Mouse (Mus musculus) right cerebral cortex, postnatal 10 days (tissue): ENCODE results near the gene Sirt1.
"Not testable (repeated sequence)": the region's sequence is repeated elsewhere in the genome, so short reads cannot be mapped to it uniquely, and the experiment has no call there.

Experiments
- DNase-seq, 2 experiments: peaks; one replicate each; pipeline ENCODE4 v3.0.0; 2021; ENCODE audit warnings: low spot score in 2 of 2

The Sirt1 gene

DNA sequence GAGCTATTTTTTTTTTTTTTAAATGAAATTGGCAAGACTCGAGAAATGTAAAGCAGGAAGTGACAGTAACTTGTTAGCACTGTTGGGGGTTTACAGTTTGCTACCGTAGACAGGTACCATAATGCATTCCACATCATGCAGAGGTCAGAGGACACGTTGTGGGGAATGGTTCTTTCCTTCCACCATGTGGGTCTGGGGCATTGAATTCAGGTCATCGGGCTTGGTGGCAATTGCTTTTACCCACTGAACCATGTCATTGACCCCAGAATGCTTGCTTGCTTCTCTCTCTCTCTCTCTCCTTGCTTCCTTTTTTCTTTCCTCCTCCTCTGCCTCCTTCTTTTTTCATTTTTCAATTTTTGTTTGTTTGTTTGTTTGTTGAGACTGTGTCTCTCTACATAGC is 7.4 kb upstream of the Sirt1 start:
- peak in 1 of 2 experiments; percentile 6 for DNase-seq

DNA sequence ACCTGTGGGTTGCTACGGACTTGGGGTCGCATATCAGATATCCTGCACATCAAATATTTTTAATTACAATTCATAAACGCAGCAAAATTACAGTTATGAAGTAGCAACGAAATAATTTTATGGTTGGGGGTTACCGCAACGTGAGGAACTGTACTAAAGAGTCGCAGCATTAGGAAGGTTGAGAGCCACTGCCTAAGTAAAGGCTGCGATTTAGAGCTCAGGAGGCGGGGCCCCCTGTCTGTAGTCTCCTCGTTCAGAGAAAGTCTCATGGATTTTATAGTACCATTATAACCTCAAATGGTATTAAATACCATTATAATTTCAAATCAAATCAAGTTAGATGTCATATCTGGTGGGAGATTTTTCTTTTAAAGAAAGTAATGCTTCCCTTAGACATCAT is 5.5 kb upstream of the Sirt1 start:
- no peak for DNase-seq

DNA sequence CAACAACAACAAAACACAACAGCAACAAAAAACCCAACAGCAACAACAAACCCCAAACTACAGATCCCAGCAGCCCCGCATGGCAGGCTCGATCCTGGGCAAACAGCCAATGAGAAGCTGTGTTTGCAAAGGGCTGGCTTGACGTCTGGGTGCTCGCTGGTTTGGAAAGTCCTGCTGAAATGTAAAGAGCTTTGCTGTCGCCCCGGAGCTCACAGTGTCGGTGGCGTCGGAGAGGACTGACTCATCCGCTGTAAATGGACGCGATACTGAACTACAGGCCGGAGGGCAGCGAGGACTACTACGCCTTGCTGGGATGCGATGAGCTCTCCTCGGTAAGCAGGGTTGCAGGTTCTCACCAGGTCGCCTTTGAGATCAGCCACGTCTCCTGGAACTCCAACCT is 4.9 kb upstream of the Sirt1 start:
- peak; percentile 91 to 93 for DNase-seq

DNA sequence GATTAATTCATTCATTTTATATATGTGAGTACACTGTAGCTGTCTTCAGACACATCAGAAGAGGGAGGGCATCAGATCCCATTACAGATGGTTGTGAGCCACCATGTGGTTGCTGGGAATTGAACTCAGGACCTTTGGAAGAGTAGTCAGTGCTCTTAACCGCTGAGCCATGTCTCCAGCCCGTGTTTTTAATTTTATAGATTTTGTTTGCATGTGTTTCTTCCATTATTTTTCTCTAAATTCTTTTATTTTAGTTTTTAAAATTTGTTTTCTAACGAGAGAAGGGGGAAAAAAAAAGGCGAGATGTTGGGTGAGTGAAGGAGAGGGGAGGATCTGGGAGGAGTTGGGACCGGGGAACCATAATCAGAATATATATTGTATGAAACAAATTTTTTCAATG is 4.4 kb upstream of the Sirt1 start:
- DNase-seq: not testable (repeated sequence)

DNA sequence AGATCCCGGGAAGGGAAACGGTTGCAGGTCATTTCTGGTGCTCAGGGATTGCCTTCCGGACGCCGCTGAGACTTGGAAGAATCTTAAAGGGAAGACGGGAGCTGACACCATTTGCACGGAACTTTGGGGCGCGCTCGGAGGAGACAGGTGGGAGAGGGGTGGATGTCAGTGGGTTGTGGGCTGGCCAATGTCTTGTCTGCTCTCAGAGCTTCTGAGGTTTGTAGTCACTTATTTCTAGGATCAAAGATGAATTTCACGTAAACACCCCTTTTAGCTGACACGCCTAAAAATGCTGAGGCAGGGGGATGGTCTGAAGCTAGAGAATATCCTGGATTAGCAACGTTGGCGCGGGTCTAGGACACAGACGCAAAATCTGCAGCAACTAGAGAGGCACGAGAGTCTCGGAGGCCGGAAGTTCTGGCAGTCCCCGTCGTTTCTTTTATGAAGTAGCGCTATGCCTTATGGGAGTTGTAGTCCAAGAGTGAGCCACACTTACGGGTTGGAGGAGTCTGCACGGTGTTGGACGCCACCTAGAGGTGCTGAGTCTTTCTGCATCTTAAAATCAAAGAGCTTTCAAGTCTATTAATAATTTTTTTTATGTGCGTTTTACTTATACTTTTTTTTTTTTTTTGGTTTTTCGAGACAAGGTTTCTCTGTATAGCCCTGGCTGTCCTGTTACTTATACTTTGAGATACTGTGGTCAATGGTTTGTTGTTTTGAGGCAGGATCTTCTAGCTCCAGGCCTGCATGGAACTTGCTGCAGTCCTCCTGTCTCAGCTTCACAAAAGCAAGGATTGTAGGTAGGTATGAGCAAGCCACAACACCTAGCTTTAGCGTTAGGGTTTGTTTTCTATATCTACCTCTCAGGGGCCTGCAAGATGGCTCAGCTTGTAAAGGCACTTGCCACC is 1.1 kb upstream of the Sirt1 start, which contains the start of gene Dnajc12:
Gene Dnajc12, plus strand, starts transcription at position 72 of the 908 bp plus-strand sequence.
- peak; percentile 91 to 93 for DNase-seq

DNA sequence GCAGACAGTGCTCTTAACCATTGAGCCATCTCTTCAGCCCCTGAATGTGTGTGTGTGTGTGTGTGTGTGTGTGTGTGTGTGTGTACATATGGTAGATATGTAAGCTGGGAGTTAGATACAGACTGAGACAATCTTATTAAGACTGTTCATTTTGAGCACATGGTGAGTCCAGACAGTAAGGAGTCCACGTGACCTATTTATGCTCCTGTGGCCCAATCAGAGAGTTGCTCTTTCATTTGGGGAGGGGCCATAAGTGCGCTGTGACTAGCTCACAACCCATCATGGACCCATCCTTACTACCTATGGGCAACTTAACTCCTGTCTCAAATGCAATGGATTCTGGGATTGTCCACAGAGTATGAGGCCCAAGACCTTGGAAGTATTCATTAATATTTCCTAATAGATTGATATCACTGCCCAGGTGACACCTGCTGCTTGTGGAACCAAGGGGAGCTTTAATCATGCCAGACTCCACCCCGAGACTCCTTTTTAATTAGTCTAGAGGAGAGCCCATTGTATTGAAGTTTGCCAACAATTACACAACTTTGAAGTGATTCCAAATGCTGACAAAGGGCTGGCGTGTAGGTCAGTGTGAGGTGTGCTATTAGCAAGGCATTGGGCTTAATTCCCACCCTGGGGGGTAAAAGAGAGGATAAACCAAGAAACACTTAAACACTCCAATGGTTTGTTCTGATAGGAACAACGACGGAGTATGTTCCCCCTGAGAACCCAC is 2.4 kb downstream of the Sirt1 start:
- DNase-seq: no peak

DNA sequence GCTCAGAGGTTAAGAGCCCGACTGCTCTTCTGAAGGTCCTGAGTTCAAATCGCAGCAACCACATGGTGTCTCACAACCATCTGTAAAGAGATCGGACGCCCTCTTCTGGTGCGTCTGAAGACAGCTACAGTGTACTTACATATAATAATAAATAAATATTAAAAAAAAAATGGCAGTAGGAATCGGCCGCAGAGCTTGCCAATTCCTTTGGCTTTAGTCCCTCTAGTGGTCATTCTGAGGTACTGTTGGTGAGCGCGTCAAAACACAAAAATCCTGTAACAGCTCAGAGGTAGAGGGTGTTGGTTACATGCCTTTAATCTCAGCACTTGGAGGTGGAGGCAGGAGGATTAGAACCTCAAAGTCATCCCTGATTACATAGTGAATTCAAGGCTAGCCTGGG is 4.0 kb downstream of the Sirt1 start:
- DNase-seq: peak; percentile 66 to 74

DNA sequence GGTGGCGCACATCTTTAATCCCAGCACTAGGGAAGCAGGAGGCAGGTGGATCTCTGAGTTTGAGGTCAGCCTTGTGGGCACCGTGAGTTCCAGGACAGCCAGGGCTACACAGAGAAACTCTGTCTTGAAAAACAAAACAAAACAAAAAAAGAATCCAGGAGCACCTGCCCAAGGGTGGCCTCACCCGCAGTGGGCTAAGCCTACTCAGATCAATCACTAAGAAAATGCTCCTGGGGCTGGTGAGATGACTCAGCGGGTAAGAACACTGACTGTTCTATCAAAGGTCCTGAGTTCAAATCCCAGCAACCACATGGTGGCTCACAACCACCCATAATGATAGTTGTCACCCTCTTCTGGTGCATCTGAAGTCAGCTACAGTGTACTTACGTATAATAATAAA is 5.2 kb downstream of the Sirt1 start:
- no peak for DNase-seq

DNA sequence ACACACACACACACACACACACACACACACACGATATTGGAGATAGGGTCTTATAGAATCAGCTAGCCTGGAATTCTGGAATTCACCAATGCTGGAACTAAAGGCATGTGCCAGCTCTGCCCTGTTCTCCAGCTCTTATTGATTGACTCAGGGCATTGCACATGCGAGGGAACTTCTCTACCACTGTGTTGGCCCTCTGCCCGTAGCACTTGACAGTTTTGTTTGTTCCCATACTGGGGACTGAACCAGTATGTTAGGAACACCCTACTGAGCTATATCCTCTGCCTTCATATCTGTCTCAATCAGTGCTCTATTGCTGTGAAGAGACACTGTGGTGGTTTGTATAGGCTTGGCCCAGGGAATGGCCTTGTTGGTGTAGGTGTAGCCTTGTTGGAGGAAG is 13.5 kb downstream of the Sirt1 start:
- no peak for DNase-seq

DNA sequence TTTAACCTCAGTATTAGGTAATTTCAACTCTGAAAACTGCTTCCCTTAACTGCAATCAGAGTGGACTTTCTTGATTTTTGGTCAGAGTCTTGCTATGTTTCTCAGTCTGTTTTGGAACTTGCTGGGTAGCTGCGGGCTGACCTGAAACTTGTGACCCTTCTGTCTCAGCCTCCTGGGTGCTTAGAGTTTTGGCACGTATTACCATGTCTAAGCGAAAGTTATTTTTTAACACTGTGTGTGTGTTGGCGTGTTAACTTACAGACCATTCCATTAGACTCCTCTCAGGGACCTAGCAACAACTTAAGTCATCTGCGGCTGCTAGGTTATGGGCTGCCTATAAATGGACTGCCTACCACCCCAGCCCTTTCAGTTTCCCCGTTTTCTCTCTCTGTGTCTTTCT is 14.1 kb downstream of the Sirt1 start:
- DNase-seq: no peak

DNA sequence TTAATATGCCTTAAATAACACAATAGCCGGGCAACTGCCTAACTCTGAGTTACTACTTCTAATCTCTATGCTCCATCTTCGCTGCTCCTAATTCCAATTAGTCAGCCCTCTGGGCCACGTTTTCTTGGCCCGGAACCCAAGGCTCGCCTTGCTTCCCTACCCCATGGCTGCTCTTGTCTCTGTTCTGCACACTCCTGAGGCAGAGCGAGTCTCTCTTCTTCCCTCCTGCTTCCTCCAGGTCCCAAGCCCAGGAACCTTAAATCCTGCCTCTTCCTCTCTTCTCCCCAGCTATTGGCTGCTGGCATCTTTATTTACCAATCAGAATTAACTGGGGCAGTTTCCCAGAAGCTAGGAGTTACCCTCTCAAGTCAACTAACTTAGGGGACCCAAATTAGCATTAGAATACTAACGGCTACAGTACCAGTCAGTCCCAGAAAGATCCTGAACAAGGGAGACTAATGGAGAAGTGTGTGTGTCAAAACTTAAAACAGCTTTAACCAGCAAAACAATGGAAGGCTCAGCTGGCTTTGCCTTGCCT is 15.5 kb downstream of the Sirt1 start:
- no peak for DNase-seq

DNA sequence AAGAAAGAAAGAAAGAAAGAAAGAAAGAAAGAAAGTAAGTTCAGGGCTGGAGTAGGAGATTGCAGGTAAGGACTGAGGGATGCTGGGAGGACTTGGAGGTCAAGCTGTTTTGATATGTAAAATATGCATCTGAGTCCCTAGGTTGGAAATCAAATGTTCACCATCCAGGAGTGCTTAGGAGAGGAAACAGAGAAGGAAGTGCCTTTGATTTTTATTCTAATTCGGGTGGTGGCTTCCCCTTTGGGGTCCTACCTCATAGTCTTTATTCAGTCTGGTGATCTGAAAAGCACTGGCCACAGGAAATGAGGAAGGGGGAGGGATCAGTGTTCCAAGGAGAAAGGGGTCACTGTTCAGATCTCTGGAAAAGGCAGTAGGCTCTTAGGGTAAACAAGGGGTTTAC is 21.0 kb downstream of the Sirt1 start:
- no peak for DNase-seq

DNA sequence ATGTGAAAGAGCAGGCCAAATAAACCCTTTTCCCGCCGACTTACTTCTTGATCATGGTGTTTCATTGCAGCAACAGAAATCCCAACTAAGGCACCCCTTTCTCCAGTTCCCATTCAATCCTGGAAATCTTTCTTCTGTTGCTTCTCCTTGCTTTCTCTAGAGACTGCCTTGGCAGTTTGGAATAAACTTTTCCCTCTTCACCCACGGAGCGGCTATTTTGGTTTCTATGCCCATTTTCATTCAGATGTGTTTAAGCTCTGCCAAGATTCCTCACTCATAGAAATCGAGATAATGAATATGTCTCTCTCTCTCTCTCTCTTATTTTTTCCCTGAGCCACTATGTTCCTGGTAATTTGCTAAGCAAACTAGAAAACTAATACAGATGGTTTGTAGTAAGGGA is 29.4 kb downstream of the Sirt1 start:
- peak; percentile 37 to 44 for DNase-seq

DNA sequence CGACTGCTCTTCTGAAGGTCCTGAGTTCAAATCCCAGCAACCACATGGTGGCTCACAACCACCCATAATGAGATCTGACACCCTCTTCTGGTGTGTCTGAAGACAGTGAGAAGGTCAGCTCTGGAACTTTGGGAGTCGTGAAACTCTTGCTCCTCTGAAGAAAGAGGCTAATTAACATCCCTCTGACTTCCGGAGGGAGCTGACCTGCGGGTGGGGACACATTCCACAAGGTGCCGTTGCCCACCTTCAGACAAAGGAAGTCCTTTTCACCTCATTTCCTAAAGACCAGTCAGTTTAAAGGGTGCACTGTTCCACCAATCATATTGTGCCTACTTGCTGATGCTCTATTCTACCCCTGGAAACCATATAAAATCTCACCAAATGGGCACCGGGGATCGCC is 30.4 kb downstream of the Sirt1 start:
- not testable (repeated sequence) for DNase-seq

DNA sequence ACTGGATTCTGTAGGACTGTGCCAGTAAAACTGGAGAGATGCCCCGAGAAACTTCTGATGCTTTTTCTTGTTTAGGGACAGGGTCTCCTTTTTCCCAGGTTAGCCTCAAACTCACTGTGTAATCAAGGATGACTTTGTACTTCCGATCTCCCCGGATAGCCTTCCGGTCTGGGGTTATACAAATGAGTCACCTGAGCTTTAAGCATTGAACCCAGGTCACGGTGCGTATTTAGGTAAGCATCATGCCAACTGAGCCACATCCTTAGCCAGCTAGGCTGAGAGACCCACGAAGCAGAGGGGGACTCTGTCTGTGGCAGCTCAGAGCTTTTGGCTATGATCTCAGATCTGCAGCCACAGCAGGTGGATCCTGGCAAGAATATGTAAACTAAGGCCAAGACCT is 30.8 kb downstream of the Sirt1 start:
- no peak for DNase-seq

DNA sequence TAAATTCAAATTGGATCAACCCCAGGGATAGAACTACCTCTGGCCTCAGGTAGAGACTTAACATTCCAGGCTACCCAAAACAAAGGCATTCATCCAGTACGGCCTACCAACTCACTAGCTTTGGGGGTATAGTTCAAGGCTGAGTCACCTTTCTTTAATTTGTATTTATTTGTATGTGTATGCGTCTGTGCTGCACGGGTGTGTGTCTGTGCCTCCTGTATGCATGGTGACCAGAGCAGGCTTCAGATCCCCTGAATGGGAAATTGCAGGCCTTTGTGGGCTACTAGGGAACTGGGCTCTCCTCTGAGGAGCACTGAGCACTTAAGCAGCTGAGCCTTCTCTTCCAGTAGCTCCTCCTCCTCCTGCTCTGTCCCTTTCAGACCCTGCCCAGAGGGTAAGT is 33.2 kb downstream of the Sirt1 start:
- no peak for DNase-seq

DNA sequence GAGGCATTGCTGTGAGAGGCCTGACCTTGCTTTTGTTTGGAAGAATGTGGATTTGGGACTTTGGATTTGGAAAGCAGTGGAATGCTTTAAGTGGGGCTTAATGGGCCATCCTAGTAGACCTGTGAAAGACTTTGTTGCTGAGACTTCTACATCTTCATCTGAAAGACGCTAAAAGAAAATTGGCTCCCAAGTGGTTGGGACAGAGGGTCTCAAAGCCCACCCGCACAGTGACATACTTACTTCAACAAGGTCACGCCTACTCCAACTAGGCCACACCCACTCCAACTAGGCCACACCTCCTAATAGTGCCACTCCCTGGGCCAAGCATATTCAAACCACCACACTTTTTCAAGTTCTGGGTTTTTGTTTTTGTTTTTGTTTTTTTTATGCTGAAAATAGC is 36.8 kb downstream of the Sirt1 start:
- DNase-seq: no peak

DNA sequence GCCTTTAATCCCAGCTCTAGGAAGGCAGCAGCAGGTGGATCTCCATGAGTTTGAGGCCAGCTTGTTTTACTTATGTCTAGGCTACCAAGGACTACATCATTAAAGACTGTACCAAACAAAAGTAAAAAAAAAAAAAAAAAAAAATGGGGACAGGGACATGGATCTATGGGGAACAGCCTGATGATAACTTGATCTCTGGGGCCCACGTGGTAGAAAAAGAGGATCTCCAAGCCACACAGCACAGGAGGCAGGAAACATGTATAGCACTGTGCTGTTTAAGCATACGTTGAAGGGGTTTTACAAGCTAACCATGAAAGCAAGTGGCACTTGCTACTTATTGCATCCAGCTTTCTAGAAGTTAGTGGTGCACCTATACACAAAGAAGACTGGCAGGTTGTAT is 40.2 kb downstream of the Sirt1 start:
- no peak for DNase-seq

DNA sequence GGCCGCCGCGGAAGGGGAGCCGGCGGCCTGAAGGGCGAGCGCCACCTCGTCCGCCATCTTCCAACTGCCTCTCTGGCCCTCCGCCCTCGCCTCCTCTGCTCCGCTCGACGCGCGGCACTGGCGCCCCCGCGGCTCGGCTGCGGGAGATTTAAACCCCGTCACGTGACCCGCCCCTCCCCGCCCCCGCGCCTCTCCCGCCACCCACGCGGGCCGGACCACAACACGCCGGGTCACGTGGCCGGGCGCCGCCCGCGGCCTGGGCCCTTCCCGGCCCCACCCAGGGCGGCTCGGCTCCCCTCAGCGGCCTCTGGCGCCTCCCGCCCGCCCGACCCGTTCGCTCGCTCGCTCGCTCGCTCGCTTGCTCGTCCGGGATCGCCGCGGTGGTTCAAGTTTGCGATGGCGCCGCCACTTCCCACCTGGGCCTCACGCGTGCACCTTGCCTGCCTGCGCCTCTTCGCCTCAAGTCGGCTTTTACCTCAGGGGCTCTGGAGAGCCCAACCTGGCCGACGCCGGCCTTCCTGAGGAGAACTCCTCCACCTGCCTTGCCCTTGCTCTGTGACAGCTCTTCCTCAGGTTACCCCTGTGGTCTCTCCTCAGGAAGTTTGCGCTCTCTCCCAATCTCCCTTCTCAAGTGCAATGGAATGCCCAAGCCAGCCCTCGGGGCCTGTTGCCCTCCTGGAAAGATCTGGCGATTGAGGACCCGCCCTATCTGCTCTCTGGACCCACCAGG is 42.4 kb downstream of the Sirt1 start:
- peak; percentile 89 to 91 for DNase-seq

DNA sequence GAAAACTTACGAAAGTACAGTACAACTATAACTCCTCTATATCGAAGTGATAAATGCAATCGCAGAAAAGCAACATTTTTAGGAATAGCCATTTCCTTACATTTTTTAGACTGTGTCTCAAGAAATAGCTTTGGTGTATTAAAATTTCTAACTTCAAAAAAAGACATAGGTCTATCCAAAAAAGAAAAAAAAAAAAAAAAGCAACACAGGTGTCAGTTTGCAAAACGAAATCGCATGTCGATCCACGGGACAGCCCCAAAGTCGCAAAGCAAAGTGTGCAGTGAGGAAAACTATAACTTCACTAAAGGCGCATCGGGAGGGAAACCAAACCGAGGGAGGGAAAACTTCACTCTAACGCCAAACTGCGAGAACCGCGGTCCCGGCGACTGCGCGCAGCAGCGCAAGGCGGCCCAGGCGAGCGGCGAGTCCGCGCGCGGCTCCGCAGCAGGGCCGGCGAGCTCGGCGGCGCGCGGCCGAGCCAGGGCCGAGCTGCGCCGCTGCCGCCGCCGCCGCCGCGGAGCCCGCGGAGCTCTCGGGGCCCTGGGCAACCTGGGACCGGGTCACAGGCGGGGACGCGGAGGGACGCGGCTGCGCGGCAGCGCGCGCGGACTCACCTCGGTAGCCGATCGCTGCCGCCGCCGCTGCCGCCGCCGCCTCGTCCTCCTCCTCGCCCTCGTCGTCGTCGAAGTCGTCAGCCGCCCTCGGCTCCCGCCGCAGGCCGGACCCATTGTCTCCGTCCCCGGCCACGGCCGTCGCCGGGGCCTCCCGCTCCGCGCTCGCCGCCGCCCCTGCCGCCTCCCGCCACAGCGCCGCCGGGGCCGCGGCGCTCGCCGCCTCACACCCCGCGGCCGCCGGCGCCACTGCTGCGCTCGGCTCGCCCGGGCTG is 43.3 kb downstream of the Sirt1 start:
- DNase-seq: peak; percentile 47 to 67

DNA sequence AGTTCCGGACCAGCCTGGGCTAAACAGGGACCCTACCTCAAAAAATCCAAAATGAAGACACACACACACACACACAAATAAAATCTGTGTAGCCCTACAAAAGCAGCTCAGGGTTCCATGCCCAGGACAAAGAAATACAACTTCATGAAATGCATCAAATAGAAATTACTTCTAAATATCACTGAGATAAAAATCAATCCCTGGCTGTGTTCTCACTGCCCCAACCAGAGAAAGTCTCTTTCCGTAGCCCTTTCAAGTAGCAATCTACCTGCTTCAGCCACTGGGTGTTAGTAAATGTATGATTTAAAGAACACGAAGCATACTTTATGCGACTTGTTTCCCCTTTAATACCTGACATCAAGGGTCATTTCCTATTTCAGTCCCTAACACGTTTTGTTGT is 44.2 kb downstream of the Sirt1 start:
- DNase-seq: no peak
